Mouse (Mus musculus) adrenal gland, postnatal 4 days (tissue): ENCODE measurements around the gene Tbc1d2. TPM values are rescaled to one million over a fixed set of nuclear protein-coding genes. Genes with fewer than 3 reads are reported as not detected.
"Not testable (repeated sequence)": the region's sequence is repeated elsewhere in the genome, so short reads cannot be mapped to it uniquely, and the experiment has no call there.

ENCODE experiments used
- DNase-seq, 2 experiments: peaks; one replicate each; pipeline ENCODE4 v3.0.0; 2021 to 2022; ENCODE audit warnings: low spot score in 2 of 2, mixed read lengths in 2 of 2
- total RNA-seq, 2 experiments: library from RNA; stranded (reverse); gene quantifications; 2 replicates each; pipeline ENCODE4 v1.2.3; 2021

Gene Tbc1d2
- total RNA-seq, 2 experiments from 2014 or later: 2.8 to 3.9 TPM

DNA sequence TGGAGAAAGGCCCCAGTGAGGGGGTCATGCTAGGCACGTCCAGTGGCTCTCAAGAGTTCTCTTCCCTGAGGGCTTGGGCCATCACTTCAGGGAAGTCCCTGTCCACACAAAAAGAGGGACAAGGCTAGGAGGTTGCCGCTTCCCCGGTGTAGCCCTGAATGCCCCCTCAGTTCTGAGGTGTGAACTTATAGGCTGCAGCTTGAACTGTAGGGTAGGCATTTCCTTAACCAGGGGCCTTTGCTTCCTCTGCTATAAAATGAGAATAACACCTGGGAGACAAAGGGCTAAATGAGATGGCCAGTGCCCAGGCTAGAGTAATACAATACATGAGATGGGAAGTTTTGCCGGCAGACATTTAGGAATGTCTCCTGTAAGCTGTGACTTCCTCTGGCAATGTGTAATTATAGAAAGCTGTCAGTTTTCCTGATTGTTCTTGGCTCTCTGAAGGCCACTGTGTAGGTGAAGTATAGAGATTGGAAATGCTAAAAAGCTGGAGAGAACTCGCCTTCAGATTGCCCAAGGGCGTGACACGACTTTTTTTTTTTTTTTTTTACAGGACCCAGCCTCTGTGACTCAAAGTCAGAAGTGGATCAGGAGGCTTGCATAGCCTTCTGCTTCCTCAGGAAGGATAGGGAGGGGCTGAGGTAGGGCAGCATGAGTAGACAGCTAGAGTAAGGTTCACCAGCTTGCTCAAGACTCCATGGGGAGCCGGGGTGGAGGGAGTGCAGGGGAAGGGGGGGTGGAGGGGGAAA is 6.9 kb downstream of the Tbc1d2 start:
- no peak for DNase-seq

DNA sequence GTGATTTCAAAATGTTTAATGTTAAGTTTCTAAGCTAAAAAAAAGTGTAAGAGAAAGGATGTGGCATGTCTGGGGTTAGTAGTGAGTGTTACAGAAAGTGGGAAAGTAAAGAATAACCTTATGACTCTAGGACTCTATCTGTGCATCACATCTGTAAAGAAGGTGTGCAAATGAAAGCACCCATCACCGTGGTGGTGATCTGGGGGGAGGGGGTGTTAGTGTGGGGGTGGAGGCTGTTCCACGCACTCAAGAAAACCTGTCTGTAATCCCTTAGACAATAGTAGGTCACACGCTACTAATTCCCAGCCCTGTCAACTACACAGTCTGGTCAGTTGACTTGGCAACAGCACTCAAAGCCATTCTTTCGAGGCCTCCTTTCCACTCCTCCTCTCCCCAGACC is 8.7 kb downstream of the Tbc1d2 start:
- no peak for DNase-seq

DNA sequence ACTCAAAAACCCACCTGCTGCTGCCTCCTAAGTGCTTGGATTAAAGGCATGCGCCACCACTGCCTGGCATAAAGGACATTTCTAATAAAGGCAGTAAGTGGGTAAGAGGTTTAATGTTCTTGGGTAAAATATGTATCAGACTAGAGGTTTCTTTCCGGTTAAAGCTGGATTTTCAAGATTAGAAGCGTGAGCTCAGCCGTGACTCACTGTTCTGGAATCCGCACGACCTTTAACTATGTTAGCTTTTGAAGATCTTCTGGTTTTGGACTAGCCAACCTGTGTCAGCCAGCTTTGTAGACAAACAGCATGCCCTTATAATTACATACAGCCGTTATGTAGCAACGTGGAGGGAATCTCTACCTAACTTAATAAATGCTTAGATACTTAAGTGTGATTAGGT is 10.1 kb downstream of the Tbc1d2 start:
- no peak for DNase-seq

DNA sequence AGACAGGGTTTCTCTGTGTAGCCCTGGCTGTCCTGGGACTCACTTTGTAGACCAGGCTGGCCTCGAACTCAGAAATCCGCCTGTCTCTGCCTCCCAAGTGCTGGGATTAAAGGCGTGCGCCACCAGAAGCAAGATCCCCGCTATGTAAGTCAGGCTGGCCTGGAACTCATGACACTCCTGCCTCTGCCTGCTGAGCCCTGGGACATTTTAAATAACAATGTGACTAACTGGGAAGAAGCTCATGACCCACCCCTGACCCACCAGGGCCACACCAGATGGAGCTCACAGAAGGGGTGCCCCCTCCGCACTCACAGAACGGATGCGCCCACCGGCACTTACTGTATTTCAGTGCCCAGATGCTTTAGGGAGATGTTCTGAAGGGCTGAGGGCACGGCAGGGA is 12.8 kb downstream of the Tbc1d2 start:
- DNase-seq: not testable (repeated sequence)

DNA sequence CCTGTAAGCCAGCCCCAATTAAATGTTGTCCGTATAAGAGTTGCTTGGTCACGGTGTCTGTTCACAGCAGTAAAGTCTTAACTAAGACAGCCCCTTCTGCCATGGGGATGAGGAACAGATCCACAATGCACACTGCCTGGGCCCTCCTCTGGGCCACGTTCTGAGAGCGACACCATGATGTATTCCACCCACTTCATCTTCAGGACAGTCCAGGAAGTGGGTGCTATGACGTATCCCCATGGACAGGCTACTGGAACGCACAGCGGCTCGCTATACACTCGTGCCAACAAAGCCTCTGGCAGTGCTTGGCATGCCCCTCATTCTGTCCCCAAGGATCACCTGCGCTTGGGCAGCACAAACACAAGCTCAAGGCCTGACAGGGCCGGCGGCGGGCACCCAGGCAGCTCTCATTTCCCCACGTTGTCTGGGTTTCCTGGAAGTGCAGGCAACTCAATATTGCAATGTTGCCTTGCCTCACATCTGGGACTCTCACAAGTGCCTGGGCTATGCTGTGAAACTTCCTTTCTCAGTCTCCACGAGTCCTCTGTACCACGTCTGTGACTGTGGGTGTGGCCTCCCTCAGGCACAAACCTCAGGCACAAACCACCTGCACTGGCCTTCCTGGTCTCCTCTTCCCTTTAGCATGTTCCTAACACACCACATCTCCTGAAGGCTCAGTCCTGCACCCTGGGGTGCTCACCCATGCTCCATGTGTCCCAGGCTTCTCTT is 14.1 kb downstream of the Tbc1d2 start:
- no peak for DNase-seq

DNA sequence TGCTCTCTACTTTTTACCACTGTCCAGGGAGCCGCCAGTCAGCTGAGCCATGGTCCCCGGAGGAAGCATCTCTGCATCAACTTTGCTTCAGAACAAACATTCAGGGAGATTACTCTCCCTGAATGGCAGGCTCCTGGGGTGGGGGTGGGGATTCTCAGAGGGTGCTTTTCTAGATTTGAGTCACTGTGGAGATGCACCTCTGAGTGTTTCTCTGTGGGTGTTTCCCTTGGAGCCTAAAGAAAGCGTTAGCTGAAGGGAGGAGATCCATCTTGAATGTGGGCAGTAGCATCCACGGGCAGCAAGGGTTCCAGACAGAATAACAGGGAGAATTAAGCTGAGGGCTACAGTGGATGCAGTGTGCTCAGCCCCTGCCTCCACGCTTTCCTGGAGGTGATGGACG is 15.1 kb downstream of the Tbc1d2 start:
- DNase-seq: no peak

DNA sequence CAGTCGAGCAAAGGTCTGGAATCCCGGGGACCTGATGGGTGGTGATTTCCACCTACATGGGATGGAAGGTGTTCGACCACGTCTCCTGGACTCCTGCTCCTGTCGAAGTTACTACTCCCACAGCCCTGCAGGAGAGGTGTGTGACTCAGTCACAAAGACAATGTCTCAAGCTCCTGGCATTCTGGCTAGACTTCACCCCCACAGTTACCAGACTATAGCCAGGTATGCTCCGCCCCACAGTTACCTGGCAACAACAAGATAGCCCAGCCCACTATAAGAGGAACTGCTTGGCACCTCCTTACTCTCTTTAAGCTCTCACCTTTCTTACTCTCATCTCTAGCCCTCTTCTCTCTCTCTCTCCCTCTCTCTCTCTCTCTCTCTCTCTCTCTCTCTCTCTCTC is 16.4 kb downstream of the Tbc1d2 start:
- DNase-seq: not testable (repeated sequence)

DNA sequence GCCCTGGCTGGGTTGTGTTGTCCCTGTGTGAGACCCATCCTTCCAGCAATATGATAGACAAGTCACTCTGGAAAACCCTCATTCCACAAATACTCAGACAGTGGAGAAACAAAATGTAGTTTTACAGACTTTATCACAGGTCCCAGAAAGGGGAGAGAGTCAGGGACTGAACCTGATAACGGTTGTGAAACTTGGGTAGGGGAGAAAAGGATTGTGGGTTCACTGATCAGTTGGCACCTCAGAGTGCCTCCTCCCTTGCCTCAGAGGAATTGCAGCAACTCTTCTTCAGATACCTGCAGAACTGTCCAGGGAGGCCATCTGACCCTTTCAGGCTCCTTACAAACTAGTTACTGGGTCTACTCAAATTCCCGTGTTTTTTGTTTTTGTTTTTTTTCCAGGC is 17.5 kb downstream of the Tbc1d2 start:
- DNase-seq: no peak

DNA sequence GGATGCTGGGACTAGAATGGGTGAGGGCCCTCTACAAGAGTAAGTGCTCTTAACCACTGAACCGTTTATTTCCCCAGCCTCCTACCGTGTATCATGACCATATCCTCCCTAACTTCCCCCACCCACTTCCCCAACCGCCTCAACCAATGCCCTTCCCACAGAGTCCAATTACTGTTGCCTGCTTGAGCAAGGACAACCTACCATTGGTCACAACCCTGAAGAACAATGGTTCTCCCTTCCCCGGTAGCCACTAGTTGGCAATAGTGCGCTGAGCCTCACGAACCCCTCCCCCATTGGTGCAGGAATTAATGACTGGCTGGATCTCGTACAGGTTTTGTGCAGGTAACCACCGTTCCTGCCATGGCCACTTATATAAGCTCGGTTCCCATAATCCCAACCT is 19.6 kb downstream of the Tbc1d2 start:
- DNase-seq: no peak

DNA sequence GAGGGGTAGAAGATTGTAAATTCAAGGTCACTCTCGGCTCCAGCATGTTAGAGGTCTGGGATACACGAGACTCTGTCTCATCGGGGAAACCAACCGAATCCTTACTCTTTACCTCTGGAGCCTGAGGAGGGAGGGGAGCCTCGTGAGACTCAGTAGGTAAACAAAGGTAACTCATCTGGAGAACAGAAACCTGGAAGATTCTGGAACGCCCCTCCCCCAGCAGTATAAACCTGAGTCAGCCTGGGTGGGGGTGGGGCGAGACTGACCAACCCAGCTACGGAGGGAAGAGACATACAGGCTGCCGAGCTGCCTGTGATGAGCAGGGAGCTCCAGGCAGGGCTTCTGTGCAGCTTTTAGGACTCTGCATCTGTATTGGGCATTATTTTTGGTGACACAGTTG is 21.1 kb downstream of the Tbc1d2 start:
- DNase-seq: no peak

DNA sequence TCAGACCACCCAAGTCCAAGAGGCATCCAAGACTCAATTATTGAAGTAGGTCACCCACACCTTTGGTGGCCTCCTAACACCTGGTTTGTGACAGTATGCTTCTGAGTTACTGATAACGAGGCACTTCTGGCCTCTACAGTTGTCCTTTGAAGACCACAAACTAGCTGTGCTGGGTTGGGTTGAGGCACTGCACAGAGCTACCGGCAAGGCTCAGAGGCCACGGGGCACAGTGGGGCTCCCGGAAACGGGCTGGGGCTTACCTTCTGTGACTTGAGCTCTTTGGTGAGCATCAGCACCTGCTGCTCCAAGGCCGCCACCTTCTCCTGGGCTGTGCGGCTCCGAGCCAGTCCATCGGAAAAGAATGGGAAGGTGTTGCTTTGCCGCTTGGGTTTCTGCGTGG is 21.9 kb downstream of the Tbc1d2 start:
- no peak for DNase-seq

DNA sequence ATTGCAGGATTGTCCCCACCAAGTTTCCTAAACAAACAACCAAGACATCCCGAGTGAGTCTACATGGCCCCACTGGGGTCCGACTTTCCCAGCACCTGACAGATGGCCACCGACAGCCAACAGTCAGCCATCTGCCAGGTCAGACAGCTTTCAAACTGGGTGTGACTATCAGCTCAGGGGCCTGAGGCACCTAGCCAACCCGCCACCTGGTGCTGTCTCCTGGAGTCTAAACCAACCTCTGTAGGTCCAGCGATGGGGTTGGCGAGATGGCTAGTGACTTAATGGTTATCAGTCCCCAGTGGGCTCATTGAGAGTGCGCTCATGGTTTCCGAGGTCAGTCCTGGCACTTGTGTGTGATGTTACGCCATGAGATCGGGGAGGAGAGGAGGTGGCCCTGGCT is 24.9 kb downstream of the Tbc1d2 start:
- DNase-seq: no peak

DNA sequence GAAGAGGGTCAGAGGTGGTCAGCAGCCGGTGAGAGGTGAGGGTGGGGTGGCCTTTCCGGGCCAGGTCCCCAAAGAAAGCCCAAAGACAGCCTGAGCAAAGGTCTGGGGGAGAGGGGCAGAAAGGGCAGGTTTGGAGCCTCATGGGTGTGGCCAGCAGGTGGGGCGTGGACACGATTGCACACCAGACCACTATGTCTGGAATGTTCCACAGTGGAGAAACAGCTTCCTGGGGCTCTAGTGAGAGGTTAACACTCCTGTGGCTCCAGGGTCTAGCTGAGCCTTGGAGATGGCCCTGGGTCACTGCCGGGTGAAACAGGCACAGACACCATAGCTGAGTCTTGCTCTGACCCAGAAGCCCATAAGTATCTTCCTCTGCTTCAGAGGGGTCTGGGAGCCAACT is 27.0 kb downstream of the Tbc1d2 start:
- no peak for DNase-seq

DNA sequence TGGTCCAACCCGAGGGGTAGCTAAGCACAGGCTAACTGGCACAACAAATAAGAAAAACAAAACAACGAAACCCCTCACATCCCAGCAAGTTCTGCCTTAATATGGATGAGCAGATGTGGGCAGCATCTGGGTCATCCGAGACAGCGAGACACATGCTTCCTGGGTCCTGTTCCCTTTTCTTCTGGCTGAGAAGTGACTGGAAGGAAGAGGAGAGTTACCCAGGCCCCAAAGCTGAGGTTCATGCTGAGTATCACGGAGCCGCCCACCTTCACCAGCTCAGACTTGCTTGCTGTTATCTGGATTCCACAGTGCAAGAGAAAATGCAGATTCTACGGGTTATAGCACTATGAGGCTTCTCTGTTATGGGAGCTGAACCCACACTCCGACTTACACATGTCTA is 29.1 kb downstream of the Tbc1d2 start:
- DNase-seq: no peak

DNA sequence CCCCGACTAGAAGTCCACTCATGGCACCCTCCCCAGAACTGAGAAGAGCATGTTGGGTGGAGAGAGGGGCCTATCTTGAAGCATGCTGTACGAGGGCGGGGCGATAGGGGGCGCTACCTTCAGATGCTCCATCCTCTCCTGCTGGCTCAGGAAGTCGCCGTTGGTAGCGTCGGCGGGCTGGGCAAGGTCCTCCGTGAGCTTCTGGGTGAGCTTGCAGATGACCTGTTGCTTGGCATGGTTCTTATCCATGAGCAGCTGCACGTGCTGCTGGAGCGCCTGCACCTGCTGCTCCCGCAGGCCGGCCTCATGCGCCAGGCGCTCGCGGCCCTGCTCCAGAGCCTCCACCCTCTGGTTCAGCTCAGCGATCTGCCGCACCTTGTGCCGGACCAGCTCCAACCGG is 29.7 kb downstream of the Tbc1d2 start:
- no peak for DNase-seq

DNA sequence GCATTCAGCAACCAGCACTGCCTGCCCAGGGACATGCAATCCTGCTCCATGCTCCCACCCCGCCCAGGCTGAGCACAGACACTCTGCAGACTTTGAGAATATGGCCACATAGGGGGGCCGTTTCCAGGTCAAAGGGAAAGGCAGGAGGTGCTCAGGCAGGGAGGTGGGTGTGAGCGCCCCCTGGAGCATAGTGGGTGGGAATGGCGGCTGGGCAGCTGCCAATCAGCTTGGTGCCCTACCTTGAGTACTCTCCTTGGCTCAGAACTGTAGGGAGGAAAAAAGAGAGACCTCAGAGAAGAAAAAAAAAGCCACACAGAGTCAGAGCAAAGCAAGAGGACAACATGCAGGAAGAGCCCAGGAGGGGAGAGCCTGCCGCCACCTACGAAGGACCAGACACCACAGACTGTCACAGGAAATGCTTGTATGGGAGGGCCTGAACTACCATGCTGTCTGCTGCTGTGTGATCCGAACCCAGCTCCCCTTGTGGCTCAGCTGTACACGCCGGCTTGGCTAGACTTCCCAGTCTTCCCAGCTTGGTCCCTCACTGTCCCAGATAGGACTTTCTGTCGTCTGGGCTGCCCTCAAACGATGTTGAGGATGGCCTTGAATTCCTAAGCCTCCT is 31.7 kb downstream of the Tbc1d2 start:
- no peak for DNase-seq

DNA sequence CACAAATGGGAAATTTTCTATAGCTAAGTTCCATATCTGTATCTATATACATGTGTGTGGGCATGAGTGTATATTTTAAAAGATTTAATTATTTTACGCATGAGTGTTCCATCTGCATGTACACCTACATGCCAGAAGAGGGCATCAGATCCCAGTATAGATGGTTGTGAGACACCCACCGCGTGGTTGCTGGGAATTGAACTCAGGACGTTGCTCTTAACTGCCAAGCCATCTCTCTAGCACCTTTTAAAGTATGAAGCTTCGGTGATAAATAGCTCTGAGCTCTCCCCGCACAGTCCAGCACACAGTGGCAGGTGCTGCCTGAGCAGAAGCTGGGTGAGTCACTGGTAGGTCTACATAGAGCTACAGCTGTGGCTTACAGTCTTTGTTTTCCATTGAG is 32.6 kb downstream of the Tbc1d2 start:
- DNase-seq: no peak

DNA sequence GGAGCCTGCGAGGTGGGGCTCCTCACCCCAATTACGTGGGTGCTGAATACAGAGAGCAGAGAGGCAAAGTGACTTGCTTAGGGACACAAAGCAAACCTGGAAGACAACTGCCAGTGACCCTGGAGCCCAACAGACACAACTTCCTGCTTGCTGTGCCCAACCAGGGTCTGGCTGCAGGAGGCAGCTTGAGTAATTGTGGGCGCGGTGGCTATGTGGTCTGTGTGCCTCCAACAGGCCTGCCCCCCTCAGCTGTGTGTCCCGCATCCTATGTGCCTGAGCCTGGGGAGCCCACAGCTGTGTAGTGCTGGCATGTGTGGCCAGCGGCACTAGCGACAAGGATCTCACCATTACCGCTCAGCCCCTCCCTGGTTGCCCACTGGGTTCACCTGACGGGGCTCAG is 35.4 kb downstream of the Tbc1d2 start:
- DNase-seq: no peak

DNA sequence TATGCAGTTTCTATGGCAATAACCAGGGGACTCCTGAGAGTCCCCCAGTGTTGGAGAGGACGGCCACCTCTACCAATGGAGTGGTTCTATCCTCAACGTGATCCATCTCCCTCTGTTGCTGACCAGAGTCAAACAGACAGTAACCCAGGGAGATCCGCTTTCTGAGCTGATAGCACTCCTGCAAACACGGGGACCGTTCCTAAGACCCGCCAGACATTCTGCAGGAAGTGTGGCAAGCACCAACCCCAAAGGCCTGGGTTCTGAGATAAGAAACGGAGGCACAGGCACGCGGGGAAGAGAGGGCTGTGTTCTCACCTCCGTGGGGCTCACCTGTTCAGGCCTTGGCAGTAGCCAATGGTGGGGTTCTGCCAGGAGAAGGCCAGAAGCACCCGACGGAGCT is 36.4 kb downstream of the Tbc1d2 start:
- DNase-seq: no peak

DNA sequence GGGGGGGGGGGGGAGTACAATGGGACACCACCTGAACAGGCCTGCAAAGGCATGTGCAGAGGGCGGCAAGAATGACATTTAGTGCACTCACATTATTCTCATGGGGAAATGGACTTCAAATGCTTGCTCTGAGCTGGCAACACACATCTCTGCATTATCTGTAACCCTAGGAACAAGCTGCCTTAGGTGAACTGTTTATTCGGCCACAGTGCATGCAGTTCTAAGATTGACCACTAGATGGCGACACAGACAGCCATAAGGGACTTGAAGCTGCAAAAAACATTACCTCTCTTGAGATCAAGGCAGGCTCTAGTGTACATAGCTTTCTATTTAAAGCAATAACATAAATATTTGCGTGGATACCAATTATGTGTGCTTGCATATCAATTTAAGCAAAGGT is 38.8 kb downstream of the Tbc1d2 start:
- DNase-seq: peak; percentile 51 to 76

DNA sequence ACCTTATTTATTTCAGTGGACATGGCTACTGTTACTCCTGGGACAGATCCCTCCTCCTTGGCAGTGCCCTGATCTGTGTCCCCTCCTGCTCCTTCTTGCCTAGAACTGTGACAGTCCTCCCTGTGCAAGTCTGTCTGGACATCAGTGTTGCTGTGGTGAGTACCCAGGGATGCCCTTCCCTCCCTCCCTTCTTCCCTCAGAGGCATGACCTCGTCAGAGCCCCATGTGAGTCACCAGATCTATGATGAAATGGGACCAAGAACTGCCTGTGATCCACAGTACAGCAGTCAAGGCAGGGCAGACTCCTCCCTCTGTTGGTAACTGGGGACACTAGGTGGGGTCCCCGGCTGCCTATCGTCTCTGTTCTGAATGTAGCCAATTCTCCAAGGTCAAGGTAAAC is 42.4 kb downstream of the Tbc1d2 start:
- DNase-seq: no peak

DNA sequence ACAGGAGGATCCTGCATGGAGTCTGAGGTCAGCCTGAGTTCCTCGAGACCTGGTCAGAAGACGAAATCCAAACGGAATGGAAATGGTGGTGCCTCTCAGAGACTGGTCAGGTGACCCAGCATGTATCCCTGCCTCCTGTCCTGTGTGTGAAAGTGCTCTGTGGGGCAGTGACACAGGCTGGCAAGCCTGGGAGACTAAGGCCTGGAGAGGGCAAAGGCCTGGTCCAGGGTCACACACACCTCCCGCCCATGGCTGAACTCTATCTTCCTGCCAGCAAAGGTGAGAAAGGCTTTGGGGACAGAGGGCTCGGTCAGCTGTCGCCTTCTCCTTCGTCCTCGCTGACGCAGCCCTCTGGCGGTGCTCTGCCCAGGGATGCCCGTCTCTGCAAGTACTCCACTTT is 44.6 kb downstream of the Tbc1d2 start:
- DNase-seq: no peak

DNA sequence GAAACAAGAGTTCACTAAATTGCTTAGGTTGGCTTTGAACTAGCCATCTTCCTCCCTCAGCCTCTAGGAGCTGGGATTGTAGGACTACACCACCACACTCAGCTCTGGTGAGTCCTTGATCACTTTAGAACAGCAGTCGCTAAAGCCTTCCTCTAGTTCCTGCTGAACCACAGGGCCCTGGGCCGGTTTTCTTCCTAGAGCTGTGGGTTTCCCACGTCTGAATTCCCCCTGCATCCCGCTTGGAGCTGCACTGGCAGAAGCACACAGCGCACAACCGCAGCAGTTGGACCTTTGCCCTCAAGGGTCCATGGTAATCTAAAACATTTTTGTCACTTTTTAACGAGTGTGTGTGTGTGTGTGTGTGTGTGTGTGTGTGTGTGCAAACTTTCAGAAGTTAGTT is 47.3 kb downstream of the Tbc1d2 start:
- no peak for DNase-seq
